Mouse (Mus musculus): ENCODE data around the gene Ddx39.

Gene Ddx39

DNA sequence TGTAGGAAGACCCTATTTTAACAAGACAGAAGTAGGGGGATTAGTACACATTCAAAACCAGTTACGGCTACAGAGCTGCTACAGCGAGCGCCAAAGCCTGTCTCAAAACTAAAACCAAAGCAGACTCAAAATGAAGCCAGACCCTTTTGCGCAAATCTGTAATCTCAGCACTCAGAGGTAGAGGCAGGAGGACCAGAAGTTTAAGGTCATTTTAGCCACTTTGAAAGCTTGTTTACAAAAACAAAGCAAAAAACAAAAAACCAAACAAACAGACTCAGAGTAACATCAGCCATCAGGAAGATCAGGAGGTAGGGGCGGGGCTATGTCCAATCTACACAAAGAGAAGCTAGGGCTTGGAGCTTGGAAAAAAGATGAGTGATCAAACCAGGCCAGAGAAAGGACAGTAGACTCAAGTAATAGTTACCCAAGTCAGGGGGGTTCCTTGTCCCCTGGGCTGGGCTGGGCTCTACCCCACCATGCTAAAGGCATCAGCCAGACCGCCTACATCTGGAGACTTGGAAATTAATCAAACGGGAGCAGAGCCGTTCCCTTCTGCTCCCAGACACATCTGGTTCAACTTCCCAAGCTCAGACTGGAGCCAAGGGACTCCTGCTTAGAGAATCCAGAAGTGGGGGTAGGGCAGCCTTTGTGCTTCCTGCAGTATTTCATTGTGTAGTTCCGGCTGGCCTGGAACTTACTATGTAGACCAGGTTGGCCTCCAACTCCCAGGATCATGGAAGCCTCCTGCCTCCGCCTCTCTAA, 24.2 kb downstream of the Ddx39 start:
- DNase-seq: peak; percentile 69

DNA sequence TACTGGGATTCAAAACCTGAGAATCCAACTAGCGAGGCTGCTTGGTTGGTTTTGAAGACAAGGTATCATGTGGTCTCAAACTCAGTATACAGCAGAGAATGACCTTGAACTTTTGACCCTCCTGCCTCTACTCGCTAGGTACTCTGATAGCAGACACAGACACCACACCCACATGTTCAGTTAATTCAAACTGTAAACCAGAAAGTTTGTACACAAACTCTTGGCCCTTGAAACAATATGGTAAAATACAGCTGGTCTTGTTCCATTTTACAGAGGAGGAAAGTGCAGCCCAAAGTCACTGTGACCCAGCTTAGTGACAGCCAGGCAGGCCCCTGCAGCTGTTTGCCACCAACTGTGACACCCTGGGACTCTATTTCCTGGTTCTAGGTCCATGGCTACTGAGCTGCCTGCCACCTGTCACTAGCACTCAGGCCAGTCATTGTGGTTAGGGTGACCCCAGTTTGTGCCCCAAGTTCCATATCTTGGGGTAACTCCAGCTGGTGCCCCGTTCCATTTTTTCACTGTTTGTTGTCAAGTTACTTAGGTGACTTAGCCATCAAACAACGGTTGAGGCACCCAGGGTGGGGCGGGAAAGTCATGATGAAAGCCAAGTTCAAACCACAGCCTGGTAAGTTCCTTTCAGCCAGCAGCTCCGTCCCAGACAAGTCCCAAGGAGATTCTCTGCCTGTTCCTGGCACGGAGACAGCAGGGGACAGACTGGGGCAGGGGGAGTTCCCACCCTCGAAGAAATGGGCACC, 24.9 kb downstream of the Ddx39 start:
- DNase-seq: peak; percentile 50

DNA sequence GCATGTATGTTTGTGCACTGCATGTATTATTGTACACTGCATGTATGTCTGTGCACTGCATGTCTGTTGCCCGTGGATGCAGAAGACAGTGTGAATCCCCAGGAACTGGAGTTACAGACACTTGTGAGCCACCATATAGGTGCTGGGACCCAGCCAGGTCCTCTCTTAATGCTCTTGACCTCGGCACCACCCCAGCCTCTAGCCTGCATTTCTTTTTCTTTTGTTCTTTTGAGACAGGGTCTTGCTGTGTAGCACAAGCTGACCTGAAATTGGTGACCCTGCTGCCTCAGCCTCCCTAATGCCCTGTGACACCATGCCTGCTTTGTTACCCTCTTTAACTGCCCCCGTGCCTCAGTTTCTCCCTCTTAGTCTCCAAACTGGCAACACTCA, 25.6 kb downstream of the Ddx39 start:
- DNase-seq: no peak

DNA sequence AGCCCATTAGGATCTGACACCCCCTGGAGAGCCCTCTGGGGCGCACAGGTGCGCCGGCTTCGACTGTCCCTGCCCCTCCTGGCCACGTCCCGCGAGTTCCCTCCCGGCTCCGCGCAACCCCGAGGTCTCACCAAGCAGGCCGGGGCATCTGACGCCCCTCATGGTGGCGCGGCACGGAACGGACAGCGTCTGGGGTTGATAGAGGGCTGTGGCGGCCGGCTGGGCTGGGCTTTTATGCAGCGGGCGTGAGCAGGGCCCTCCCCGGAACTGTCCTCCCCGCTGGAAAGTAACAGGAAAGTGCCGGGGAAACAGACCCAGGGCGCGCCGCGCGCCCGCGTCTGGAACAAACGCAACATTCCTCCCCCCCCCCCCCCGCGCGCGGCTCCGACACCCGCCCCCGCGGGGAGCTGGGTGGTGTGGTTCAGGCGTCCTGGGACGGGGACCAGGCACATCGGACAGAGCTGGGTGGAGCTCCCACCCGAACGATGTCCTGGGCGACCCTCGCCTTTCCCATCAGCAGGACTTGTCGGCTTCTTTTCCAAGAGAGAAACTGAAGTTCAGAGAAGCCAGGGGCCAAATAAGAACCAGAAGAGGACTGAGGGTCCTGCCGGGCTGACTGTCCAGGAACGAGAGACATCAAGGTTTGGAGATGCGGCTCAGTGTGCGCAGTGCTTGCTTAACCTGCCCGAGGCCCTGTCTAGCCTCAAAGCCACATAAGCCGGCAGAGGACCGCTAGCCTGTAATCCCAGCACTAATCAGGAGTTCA, 26.2 kb downstream of the Ddx39 start, which contains the start of gene Adgre5:
Adgre5 (minus strand) TSS at position 351 of the 766 bp plus-strand sequence.
- peak; percentile 89 for DNase-seq

DNA sequence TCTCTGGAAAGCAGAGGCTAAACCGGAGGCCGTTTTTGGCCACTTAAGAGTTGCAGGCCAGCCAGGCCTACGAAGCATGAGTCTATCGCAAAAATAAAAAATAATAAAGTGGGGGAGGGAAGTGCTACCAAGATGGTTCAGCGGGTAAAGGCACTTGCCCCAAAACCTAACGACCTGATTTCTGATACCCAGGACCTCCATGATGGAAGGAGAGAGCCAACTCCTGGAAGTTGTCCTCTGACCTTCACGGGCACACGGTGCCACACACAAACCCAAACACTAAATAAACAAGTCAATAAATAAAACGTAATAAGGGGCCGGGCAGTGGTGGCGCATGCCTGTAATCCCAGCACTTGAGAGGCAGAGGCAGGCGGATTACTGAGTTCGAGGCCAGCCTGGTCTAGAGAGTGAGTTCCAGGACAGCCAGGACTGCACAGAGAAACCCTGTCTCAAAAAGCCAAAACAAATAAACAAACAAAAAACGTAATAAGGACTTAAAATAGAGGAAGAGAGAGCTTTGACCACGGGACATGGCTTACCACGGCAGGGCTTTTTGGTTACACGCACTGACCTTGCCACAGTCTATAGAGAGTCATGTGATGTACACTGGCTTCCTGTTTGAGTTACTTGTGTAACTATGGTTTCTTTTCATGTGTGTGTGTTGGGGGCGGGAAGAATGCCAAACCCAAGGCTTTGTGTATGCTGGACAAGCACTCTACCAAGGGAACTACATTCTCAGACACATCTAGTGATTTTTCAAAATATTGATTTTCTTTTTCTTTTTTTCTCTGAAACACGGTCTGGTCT, 27.1 kb downstream of the Ddx39 start:
- no peak for DNase-seq

DNA sequence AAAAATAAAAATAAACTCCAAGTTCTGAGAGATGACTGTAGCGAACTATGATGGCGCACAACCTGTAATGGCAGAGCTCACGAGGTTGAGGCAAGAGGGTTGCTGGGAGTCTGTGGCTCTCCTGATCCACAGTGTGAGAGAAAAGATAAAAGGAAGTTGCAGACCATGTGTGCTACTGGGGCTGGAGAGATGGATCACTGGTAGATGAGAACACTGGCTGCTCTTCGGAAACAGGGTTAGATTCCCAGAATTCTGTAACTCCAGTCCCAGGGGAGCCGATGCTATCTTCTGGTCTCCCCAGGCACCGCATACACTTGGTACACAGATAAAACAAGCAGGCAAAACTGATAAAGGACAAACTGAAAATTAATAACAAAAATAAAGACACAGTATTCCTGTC, 28.0 kb downstream of the Ddx39 start:
- DNase-seq: no peak

DNA sequence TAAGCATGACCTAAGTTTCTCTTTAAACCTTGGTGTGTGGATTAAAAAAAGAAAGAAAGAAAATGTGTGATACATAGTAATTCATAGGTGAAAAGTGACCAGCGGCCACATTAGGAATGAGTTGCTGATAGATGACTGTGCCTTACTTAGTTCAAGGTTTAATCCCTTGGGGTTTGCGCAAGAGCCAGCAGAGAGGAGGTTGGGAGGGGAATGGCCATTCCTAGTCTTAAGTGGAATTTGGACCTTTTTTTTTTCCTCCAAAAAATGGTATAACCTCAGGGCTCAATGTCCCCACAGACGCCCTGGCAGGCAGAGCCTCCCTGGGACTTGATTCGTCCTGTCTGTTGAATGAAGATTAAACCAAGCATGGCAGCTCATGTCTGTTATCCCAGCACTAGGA, 29.1 kb downstream of the Ddx39 start:
- no peak for DNase-seq

DNA sequence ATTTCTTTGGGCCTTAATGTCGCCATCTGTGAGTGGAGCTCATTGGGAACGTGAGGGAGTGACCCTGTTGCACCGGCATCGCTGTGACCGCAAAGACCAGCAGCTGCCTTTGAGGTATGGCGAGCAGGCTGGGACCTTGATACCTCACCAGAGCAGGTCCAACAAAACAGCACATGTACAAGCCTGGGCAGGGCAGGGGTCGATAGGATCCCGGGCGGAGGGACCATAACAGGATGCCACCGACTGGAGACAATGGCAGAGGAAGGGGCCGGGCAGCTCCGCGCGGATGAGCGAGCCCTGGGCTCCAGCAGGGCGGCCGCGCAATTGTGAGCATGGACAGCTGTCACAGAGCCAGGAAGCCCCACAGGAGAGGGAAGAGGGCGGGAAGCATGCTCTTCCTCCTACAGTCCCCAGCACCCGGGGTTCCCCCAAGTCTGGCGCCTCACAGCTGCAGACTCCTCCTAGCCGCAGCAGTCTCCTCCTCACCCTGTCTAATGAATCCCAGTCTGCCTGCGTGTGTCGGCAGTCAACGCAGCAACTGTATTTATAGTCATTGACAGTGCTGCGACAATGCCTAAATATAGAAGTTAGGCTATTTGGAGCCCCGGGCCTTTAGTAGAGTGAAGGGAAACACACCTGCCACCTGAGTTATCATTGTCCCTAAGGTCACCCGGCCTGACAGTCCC, 32.8 kb downstream of the Ddx39 start:
- peak; percentile 87 for DNase-seq

DNA sequence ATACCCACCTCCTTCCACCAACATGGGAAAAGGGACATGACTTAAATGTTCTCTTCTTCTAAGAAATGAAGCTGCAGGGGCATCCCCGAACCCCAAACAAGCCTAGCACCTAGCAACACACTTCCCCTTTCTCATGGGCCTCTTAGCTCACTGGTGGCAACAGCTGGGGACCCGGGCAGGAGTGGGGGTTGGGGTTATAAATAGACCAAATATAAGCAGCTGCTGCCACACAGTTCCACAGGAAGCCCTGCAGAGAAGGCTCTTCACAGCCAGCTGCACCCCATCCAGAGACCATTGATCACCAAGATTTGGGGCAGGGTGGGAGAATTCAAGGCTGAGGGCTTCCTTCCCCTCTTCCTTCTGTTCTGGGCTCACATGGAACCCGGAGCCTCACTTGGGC, 33.7 kb downstream of the Ddx39 start:
- peak; percentile 55 for DNase-seq

DNA sequence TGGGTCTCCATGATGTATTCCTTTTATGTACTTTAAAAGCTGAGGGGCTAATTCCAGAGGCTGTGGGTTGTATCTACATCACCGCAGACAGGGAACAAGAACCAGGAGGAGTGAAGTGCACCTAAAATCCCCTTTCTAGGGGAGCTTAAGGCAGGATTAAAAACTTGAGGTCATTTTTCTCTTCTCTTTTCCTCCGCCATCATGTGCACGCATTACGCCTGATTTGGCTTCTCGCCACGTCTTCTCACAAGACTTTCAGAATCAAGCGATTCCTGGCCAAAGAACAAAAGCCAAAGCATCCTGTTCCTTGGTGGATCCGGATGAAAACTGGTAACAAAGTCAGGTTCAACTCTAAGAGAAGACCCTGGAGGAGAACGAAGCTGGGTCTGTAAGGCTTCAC, 34.3 kb downstream of the Ddx39 start:
- peak; percentile 60 for DNase-seq

DNA sequence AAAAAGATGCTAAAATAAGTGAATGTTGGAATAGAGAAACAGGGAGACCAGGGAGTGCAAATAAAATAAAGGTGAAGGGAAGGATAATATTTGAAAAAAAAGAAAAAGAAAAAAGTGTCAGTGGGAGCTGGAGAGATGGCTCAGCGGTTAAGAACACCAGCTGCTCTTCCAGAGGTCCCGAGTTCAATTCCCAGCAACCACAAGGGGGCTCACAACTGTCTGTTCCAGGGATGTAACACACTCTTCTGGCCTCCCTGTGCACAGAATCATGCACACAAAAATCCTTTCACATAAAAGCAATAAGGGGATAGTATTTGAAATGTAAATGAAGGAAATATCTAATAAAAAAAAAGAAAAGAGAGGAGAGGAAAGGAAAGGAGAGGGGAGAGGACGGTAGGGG, 39.2 kb downstream of the Ddx39 start:
- no peak for DNase-seq

DNA sequence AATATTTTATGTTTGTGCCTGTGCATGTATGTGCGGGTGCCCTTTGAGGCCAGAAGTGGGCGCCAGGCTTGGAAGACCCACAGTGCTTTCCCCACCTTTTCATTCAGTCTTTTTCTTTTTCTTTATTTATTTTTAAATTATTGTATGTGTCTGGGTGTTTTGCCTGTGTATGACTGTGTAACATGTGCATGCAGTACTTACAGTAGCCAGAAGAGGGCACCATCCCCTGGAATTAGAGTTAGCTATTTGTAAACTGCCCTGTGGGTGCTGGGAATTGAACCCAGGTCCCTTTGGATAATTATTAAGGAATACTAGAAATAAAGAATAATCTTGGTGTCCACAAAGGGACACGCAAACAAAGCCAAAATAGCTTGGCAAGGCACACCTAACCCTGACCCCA, 41.3 kb downstream of the Ddx39 start:
- no peak for DNase-seq

DNA sequence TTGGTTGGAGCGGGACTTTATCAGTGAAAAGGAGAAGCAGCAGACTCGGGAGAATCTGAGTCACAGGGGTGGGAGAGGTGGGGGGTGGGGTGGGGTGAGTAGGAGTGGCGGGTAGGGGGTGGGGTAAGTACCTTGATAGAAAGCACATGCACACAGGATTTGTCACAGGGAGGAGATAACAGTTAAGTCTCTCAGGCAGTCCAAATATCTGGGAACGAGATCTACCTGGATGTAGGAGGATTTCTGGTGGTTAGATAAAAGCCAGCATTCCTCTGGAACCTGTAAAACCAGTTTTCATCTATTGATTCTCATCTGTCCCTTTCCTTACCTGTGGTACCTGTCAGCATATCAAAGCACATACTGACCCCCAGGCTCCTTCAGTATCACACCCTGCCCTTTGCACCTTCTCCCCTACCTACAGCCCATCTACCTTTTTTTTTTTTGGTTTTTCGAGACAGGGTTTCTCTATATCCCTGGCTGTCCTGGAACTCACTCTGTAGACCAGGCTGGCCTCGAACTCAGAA, 42.2 kb downstream of the Ddx39 start:
- no peak for DNase-seq

DNA sequence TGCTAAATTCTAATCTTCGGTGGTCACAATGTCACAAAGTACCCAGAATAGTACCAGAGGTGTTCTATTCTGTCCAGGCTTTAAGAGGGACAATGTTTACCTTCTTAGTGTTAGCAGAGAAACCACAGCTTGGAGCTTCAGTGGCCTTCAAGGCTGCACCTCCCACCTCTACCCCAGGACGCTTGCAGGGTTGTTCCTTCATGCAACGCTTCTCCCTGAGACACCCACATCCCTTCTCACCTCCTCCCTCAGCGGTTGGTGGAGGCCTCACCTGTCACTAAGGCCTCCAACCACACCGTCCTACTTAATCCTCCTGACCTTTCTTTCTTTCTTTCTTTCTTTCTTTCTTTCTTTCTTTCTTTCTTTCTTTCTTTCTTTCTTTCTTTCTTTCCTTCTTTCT, 43.3 kb downstream of the Ddx39 start:
- DNase-seq: no peak

DNA sequence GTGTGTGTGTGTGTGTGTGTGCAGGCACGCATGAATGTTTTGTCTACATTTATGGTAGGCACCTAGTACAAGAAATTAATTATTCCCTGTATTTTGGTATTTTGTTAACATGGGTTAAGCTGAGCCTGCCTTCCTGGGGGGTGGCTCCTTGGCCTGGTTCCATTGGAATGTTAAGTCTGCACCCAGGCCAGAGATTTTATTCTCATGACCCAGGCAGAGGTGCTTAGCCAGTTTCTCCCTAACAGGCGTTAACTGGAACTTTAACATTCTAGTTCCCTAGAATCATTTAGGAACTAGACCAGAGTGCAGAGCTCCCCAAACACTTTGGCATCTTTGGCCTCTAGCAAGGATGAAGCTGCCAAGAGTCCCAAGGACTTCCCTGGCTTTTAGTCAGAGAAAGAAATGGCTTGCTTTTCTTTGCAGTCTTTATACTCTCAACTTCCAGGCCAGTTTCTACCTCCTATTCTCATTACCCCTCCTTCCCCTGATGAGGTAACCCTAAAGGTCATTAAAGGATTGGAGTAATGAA, 44.3 kb downstream of the Ddx39 start:
- DNase-seq: peak; percentile 55

DNA sequence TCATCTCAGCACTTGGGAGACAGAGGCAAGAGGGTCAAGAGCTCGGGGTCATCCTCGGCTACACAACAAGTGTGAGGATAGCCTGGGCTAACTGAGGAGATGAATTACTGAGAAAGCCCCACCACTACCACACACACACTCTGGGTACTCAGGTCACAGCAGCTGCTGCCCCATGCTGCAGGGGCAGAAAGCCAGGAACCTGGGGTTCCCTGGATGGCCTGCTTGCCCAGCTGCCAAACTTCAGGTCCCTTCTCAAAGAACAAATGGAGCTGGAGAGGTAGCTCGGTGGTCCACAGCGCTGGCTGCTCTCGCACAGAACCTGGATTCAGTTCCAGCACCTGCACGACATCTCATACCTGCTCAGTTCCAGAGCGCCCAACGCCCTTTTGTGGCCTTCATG, 49.1 kb downstream of the Ddx39 start:
- no peak for DNase-seq

DNA sequence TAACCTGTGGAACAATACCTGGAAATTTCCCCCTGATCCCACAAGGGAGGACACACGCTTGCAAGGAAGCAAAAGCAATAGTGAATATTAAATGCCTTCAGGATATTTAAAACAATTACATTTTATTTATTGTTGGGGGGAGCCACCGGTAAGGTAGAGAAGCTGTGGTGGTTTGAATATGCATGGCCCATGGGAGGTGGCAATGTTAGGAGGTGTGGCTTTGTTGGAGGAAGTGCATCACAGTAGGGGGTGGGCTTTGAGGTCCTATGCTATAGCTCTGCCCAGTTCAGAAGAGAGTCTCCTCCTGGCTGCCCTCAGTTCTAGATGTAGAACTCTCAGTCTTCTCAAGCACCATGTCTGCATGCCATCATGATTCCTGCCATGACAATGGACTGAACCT, 49.7 kb downstream of the Ddx39 start:
- no peak for DNase-seq

DNA sequence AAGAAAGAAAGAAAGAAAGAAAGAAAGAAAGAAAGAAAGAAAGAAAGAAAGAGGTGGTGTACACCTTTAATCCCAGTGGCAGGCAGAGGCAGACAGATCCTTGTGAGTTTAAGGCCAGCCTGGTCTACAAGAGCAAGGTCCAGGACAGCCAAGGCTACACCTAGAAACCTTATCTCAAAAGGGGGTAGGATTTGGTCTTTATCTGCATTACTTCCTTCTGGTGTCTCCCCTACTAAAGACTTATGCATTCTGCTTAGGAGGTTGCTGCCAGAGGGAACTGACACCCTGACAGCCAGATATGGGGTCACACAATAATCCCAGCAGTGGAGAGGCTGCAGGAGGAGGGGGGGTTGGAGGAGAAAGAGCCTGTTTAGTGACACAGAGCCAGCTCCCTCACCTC, 50.7 kb downstream of the Ddx39 start:
- no peak for DNase-seq

DNA sequence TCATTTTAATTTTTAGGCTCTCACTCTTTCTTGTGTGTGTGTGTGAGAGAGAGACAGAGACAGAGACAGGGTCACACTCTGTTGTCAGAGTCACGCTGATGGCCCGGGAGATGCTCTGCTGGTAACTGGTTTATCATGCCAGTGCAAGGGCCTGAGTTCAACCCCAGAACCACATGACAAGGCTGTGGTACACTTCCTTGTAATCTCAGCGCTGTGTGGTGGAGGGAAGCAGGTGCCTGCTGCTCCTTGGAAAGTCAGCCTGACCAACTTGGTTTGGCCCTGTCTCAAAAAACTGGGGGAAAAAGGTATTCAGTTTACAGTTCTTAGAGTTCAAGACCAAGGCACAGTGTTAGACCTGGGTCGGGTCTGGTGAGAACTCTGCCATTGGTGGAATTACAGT, 52.5 kb downstream of the Ddx39 start:
- no peak for DNase-seq

DNA sequence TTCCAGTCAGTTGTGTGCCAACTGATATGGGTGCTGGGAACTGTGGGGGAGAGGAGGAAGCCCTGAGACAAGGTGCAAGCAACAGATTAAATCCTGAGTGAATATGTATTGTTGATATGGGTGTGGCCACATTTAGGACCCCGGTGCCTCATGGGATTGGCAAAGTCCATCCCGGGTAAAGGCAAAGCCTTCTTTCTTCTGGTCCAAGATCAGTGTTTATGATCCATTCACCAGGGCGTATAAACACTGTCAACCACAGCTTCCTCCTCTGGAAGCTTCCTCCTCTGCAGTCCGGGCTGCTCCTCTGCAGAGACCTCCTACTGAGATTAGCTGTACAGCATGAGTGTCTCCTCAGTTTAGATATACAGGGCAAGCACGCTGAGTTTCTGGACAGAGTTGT, 53.5 kb downstream of the Ddx39 start:
- DNase-seq: no peak

DNA sequence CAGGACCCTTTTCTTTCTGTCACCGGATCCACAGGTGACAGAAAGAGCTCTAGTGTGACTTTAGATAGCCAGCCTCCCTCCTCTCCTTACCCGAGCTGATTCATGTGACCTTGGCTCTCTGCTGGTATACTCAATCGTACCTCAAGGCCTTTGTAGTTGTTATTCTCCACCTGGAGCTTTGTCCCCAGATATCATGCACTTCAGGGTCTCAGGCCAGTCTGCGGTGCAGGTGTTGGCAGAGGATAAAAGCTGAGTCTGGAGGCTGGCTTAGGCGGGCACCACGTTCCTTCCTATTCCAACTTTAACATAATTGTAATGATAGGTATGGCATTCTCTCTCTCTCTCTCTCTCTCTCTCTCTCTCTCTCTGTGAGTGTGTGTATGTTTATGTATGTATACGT, 54.7 kb downstream of the Ddx39 start:
- DNase-seq: no peak

DNA sequence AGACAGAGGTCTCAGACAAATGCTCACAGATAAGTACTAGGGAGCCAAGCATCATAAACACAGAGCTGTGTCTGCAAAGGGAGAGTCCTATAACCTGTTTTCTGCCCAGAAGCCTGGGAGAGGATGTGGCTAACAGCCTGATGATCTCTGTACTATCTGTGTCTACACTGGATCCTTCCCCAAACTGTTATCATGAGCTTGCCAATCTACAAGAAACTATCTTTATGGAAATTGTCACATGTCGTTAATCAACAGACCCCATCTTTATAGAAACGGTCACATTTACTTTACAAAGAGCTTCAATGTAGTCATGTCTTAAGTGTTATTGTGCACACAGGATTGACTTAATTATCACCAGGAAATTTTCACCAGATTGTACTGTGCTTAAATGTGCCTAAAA, 55.7 kb downstream of the Ddx39 start:
- DNase-seq: no peak

Data from kidney, postnatal 10 days (tissue).